Mouse (Mus musculus) subcutaneous adipose tissue, adult 2 months (tissue): Measurements from ENCODE around the gene Rasgrp1. TPM values are rescaled to one million over a fixed set of nuclear protein-coding genes. Genes with fewer than 3 reads are reported as not detected.

Experiments used
- polyA plus RNA-seq: library from polyadenylated mRNA; depleted of rRNA; stranded (reverse); fragments of >200 nt; gene quantifications from 2 replicates; pipeline ENCODE4 v1.2.3, GENCODE M21; 2012; ENCODE audit warnings: low replicate concordance; rRNA removed

Rasgrp1 gene
- 0.67 and 2.1 TPM in 2 replicates for polyA plus RNA-seq

DNA sequence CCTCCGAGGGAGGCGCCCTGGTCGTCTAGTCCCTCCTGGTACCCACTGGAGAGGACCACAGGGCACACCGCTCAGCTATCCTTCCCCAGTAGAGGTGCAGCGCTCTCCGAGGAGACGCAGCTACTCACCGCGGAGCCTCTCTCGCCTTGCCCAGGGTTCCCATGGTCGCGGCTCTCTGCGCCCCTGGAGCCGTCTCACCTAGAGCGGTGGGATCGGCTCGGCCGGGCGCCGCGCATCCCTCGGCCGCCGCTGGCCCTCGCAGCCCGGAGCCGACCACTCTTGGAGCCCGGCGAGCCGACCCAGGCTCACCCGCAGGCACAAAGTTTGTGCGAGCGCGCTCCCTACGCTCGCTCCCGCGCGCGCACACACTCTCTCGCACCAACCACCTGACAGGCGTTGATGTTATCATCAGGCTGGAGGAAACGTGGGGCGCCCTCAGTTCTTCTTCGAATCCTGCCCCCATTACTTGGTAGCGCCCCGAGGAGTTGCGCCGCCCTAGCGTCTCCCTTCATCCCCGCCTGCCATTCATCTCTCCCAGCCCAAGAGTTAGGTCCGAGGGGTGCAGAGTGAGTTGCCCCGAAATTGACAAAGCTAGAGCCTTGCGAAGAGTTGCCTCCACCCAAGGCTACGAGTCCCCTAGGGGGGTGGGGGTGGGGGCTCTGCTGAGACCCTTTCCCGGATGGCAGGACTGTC is at the start of gene Rasgrp1:
TSS of gene Rasgrp1 (minus strand) at position 455 of the 693 bp plus-strand sequence.

DNA sequence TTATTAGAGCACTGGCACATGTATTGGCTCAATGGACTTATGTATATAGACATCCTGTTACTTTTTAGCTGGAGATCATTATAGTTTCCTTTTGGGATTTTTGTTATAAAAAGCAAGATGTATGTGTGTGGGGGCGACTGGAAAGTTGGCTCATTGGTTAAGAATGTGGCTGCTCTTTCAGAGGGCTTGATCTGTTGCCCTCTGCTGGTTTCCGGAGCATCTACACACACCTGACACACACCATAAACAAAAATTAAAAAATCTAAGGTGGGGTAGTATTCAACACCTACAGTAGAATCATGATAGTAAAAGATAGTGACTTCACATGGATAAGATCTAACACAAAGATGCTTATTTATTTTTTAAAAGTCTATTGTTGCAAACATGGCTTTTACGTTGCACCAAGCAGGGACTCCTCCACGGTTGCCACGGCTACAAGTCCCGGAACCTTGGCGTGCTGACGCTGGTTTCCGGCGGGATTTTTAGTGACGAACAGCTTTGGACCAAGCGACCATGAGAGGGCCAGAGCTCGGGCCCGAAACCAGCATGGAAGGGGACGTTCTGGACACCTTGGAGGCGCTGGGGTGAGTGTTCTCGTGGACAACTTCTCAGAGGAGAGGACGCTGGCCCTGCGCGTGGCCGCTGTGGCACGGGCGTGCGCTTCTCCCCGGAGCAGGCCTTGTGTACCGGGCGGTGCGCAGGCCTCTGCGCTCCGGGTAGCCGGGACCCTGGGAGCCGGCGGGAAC is 93.4 kb downstream of the Rasgrp1 start, which contains the start of gene Fam98b:
TSS of gene Fam98b (plus strand) at position 485 of the 746 bp plus-strand sequence.

Other genes starting within 250 kb of the Rasgrp1 start
- 4.2 and 7.9 TPM in 2 replicates for gene Spred1, start 221.6 kb downstream of the Rasgrp1 start, polyA plus RNA-seq
- 4.0 and 8.0 TPM in 2 replicates for gene Fam98b, start 93.3 kb downstream of the Rasgrp1 start, polyA plus RNA-seq